Mouse (Mus musculus): ENCODE data around the gene Igdcc3. TPM values are rescaled to one million over a fixed set of nuclear protein-coding genes. Genes with fewer than 3 reads are reported as not detected.

Igdcc3 gene
- polyA plus RNA-seq, 1 experiment from 2014 or later, result 0.08 TPM

DNA sequence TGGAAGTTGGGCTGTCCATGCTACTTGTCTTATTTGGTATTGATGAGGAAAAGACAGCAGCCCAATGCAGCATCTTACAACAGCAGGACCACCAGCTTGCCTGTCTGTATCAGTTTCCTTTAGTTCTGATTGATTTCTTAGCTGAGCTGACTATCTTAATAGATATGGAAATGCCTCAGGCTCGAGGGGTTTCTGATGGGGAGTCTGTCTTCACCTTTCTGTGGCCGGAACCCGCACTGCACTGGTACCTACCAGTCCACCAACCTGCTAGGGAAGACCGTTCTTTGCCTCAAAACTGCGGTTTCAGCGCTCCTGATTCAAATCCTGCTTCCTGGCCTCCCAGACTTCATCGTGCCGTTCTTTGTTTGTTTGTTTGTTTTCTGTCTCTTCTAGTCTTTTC, 20.9 kb downstream of the Igdcc3 start:
- ATAC-seq (ENCODE audit: insufficient read depth), result no peak
- WGBS (ENCODE audit: insufficient replicate concordance), result 13% methylated on average over 8 of the region's 8 CpGs
- no peaks in the 10 kb centered on the region for H3K36me3 ChIP-seq (replicated peaks)
- H3K4me2 ChIP-seq, result no peak overlapping the region
- peaks cover 9% of the 10 kb centered on the region for H3K4me1 ChIP-seq (replicated peaks)
- no peak overlapping the region for H3K27ac ChIP-seq (replicated peaks)
- H3K9ac ChIP-seq, result no peak overlapping the region
- H3K27me3 ChIP-seq, result peaks cover 95% of the 10 kb centered on the region
- no peak overlapping the region for H3K4me3 ChIP-seq (replicated peaks)
- no peaks in the 10 kb centered on the region for H3K9me3 ChIP-seq (replicated peaks)

DNA sequence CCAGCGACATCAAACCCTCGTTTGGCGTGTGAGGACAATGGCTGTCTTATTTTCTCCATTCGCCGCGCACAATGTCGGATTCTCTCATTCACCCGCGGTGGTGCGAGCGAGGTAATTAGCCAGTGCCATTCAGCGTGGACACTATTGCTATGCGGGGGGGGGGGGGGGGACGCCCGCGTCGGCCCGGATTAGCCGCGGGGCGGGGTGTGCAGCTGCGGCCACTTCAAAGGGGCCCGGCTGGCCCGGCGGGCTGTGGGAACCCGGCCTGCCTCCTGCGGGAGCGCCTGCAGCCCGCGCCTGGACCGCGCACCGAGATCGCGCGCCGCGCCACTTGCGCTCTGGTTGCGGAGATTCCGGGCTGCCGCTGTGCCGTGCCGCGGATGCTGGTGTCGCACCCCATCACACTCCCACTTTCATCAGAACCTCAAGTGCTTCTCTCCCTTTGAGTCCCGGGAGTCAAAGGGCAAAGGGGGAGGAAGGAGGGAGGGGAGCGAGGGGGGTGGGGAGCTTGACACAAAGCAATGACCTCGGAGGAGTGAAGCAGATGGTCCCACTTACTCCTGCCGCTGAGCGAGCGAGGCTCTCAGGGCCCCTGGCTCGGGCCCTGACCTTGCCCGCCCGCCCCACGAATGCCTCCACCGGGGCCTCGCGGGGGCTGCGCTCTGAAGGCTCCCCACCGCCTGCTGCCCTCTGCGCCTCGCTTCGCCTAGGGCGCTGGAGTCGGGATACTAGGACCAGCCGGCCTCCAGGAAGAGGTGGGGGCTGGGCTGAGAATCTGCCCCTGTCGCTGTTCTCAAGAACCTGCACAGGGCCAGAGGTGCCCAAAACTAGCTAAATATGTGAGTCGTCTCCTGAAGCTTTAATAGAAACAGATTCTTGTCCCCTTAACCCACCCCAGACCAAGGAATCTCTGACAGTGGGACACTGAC, 22.0 kb downstream of the Igdcc3 start:
- WGBS (ENCODE audit: insufficient replicate concordance), result 2% methylated on average over 67 of the region's 69 CpGs
- Histone ChIP-seq H3K4me1 (replicated peaks) (peaks cover 9% of the 10 kb centered on the region), H3K9me3 (replicated peaks) (no peaks in the 10 kb centered on the region), H3K9ac (no peak overlapping the region), H3K27ac (replicated peaks) (no peak overlapping the region), H3K4me3 (replicated peaks) (peak overlapping the region; percentile 23), H3K27me3 (peaks cover 84% of the 10 kb centered on the region), H3K4me2 (peak overlapping the region; percentile 57), H3K36me3 (replicated peaks) (no peaks in the 10 kb centered on the region)
- ATAC-seq (ENCODE audit: insufficient read depth), result no peak

DNA sequence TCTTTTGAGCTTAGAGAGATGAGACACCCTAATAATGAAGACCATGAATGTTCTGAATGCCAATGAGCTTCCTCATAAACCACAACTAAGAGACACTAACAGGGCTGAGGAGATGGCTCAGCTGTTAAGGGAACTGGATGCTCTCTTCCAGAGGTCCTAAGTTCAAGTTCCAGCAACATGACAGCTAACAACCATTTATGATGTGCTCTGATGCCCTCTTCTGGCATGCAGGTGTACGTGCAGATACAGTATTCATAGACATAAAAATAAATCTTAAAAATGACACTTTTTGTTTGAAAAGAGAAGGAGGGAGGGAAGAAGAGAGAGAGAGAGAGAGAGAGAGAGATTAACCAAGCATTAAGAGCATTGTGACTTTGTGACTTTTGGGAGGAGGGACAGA, 23.9 kb downstream of the Igdcc3 start:
- Histone ChIP-seq H3K27me3 (peaks cover 66% of the 10 kb centered on the region), H3K4me3 (replicated peaks) (no peak overlapping the region), H3K9ac (no peak overlapping the region), H3K27ac (replicated peaks) (no peak overlapping the region), H3K4me2 (no peak overlapping the region), H3K4me1 (replicated peaks) (peaks cover 9% of the 10 kb centered on the region), H3K36me3 (replicated peaks) (no peaks in the 10 kb centered on the region), H3K9me3 (replicated peaks) (no peaks in the 10 kb centered on the region)
- WGBS (ENCODE audit: insufficient replicate concordance), result 0% methylated on average over 1 of the region's 1 CpGs
- no peak for ATAC-seq (ENCODE audit: insufficient read depth)

DNA sequence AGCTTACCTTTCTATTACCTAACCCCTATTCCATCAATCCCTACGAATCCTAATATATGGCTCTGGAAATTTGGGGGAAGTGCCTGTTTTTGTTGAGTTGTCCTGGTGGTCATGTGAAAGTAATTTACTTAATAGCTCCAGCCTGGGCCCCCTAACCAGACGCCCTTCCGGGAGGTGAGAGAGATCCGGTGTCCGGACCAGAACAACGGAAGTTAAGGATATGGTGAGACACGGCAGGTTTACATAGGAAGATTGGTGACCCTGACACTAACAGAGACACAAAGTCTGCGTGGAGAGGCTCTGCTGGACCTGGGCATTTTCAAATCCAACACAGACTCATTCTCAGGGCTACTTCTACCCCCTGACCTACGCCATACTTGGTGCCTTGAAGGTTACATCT, 25.4 kb downstream of the Igdcc3 start:
- Histone ChIP-seq H3K9me3 (replicated peaks) (no peaks in the 10 kb centered on the region), H3K27ac (replicated peaks) (no peak overlapping the region), H3K4me2 (no peak overlapping the region), H3K4me1 (replicated peaks) (peaks cover 9% of the 10 kb centered on the region), H3K27me3 (peaks cover 51% of the 10 kb centered on the region), H3K36me3 (replicated peaks) (no peaks in the 10 kb centered on the region), H3K4me3 (replicated peaks) (no peak overlapping the region), H3K9ac (no peak overlapping the region)
- 38% methylated on average over 9 of the region's 9 CpGs for WGBS (ENCODE audit: insufficient replicate concordance)
- ATAC-seq (ENCODE audit: insufficient read depth), result no peak

DNA sequence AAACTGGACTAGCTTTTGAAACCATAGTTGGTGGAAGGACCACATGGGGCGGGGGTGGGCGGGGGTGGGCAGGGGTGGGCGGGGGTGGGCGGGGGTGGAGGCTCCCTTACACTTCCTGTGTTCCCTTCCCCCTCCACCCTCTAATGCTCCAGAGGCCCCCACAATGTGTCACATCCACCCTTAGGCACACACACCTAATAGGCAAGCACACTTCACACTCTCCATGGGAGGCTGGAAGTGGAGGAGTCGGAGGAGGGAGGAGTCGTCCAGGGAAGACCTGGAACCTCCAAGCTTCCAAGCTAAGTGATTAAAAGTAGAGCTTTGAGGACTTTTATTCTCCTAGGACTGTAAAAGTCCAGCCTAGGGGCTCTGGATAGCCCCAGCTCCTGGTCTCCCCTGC, 27.5 kb downstream of the Igdcc3 start:
- H3K9me3 ChIP-seq (replicated peaks), result no peaks in the 10 kb centered on the region
- no peak for ATAC-seq (ENCODE audit: insufficient read depth)
- H3K4me3 ChIP-seq (replicated peaks), result no peak overlapping the region
- no peak overlapping the region for H3K4me2 ChIP-seq
- no peak overlapping the region for H3K27ac ChIP-seq (replicated peaks)
- no peaks in the 10 kb centered on the region for H3K4me1 ChIP-seq (replicated peaks)
- peaks cover 36% of the 10 kb centered on the region for H3K27me3 ChIP-seq
- no peaks in the 10 kb centered on the region for H3K36me3 ChIP-seq (replicated peaks)
- no peak overlapping the region for H3K9ac ChIP-seq
- WGBS (ENCODE audit: insufficient replicate concordance), result 29% methylated on average over 6 of the region's 6 CpGs

DNA sequence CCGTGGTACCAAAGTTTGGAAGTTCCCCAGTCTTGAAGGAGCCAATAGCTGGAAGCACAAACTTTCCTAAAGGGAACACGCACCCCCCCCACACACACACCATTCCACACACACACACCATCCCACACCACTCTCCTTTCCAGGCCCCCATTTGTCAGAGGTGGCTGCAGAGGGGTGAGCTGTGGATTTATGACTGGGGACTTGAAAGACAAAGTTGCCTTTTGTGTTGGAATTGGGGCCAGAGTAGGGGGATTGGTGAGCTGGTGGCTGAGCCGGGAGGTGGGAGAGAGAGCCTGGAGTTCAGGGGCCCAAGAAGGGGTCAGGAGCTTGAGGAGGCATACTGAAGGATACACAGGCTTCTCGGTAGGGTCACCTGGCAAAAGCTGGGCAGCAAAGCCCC, 28.0 kb downstream of the Igdcc3 start:
- no peak overlapping the region for H3K4me3 ChIP-seq (replicated peaks)
- H3K4me2 ChIP-seq, result no peak overlapping the region
- H3K4me1 ChIP-seq (replicated peaks), result no peaks in the 10 kb centered on the region
- H3K9me3 ChIP-seq (replicated peaks), result no peaks in the 10 kb centered on the region
- no peak for ATAC-seq (ENCODE audit: insufficient read depth)
- no peak overlapping the region for H3K27ac ChIP-seq (replicated peaks)
- WGBS (ENCODE audit: insufficient replicate concordance), result 43% methylated on average over 4 of the region's 4 CpGs
- H3K9ac ChIP-seq, result no peak overlapping the region
- no peaks in the 10 kb centered on the region for H3K36me3 ChIP-seq (replicated peaks)
- H3K27me3 ChIP-seq, result peaks cover 35% of the 10 kb centered on the region

DNA sequence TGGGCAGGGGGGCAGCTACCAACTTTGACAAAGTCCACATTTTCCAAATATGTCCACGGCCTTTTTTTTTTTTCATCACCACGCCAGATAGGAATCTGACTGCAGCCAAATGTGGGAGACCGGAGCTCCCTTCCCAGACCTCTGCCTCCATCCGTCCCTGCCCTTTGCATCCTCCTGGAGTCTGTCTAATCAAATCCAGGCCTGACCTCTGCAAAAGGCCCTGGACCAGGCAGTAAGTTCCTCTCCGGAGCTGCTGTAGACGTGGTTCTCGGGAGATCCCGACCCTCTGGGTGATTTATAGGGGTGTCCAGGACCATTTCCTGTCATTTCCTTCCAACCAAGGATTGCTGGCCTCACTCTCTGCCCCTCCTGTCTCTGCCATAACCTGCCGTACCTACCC, 31.7 kb downstream of the Igdcc3 start:
- Histone ChIP-seq H3K4me3 (replicated peaks) (no peak overlapping the region), H3K9ac (no peak overlapping the region), H3K27ac (replicated peaks) (no peak overlapping the region), H3K4me2 (no peak overlapping the region), H3K36me3 (replicated peaks) (no peaks in the 10 kb centered on the region), H3K4me1 (replicated peaks) (no peaks in the 10 kb centered on the region), H3K27me3 (peaks cover 35% of the 10 kb centered on the region), H3K9me3 (replicated peaks) (no peaks in the 10 kb centered on the region)
- no peak for ATAC-seq (ENCODE audit: insufficient read depth)
- WGBS (ENCODE audit: insufficient replicate concordance), result 38% methylated on average over 9 of the region's 9 CpGs

DNA sequence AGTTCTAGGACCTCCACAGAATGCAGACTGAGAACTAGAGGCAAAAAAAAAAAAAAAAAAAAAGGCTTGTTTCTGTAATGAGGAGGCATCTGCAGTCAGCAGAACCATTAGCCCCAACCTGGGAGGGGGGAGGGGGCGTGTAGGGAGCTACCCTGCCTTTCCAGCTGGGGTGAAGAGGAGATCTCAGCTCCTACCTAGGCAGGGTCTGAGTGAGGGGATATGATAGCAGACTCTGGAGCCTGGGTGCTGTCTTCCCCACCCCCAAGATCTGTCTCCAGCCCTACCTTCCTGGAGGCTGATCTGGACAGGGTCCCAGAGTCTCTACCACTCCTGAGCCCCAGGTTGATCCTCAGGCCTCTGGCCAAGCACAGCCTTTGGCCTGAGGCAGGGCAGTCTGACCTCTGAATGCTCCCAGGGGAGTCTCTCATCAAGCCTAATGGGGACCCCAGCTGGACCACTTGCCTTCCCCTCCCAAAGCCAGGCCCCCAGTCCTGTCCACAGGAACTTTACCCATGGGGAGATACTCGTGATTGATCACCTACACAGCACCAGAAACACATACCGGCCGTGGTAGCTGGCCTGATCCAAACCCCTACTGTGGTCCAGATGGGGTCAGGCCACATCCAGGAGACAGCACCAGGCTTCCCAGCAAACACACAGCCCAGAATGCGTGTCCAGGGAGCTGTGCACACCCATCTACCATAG, 34.4 kb downstream of the Igdcc3 start:
- ATAC-seq (ENCODE audit: insufficient read depth), result no peak
- Histone ChIP-seq H3K9ac (no peak overlapping the region), H3K27ac (replicated peaks) (no peak overlapping the region), H3K36me3 (replicated peaks) (no peaks in the 10 kb centered on the region), H3K9me3 (replicated peaks) (no peaks in the 10 kb centered on the region), H3K4me3 (replicated peaks) (no peak overlapping the region), H3K4me2 (no peak overlapping the region), H3K27me3 (peaks cover 62% of the 10 kb centered on the region), H3K4me1 (replicated peaks) (peaks cover 4% of the 10 kb centered on the region; the same call in 1 of the 2 replicates)
- WGBS (ENCODE audit: insufficient replicate concordance), result 40% methylated on average over 5 of the region's 5 CpGs

DNA sequence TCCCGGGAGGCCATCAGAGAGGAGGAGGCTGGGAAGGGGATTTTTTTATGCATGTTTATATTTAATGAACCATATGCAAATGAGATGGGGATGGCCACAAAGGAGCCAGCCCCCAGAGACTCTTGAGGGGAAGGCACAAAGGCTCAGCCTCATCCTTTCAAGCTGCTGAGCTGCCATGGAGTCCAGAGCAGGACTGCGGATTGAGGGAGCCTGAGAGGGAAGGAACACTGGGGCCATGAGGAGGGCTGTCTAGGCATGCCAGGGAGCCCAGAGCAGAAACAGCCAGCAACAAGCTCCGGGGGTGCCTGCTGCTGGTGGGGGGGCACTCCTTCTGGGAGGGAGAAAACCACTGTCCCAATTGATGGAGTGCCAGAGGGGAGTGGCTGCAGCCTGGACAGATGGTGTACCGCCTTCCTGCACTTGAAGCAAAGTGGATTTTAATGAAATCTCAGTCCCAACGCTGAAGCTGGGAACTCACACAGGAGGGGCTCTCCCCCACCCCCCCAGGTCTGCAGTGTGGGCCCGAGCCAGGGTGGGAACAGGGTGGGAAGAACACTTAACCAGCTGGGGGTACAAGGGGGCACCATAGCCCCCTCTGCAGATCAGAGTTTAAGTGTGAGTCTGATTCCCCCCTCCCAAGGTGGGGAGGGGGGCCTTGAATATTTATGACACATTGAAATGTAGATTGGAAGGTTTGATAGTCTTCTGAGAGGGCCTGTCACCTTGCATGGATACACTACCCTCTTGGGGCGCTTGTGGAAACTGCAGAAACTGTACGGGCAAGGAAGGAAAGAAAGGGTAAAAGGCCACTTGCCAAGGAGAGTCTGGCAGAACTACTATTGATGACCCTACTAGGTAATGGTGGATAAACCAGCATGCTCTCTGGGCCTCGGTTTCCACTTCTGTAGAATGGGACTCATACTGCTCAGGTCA, 35.2 kb downstream of the Igdcc3 start:
- ATAC-seq (ENCODE audit: insufficient read depth), result no peak
- Histone ChIP-seq H3K4me2 (no peak overlapping the region), H3K36me3 (replicated peaks) (no peaks in the 10 kb centered on the region), H3K27ac (replicated peaks) (no peak overlapping the region), H3K9me3 (replicated peaks) (no peaks in the 10 kb centered on the region), H3K4me1 (replicated peaks) (peaks cover 4% of the 10 kb centered on the region; the same call in 1 of the 2 replicates), H3K4me3 (replicated peaks) (no peak overlapping the region), H3K27me3 (peaks cover 70% of the 10 kb centered on the region), H3K9ac (no peak overlapping the region)
- 37% methylated on average over 9 of the region's 9 CpGs for WGBS (ENCODE audit: insufficient replicate concordance)

DNA sequence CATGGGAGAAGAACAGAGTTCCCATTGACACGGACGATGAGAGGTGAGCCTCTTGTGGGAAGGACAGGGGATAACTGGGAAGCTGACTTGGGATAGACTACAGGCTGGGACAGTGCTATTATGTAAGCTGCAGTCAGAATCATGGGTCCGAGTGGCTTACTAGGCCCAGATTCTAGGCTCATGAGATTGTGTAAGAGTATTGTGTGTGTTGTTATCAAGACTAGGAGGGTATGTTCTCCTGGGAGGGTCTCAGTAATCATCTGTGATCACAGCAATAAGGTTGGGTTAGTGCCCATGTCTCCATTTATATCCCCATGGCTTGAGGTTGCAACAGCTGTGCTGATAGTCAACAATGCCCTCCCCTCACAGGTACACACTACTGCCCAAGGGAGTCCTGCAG, 36.5 kb downstream of the Igdcc3 start:
- ATAC-seq (ENCODE audit: insufficient read depth), result no peak
- H3K27me3 ChIP-seq, result peaks cover 75% of the 10 kb centered on the region
- 43% methylated on average over 3 of the region's 3 CpGs for WGBS (ENCODE audit: insufficient replicate concordance)

More for the DNA sequence above, 36.5 kb downstream of the Igdcc3 start:
- Histone ChIP-seq H3K4me1 (replicated peaks) (peaks cover 4% of the 10 kb centered on the region; the same call in 1 of the 2 replicates), H3K4me2 (no peak overlapping the region), H3K36me3 (replicated peaks) (no peaks in the 10 kb centered on the region), H3K9me3 (replicated peaks) (no peaks in the 10 kb centered on the region), H3K9ac (no peak overlapping the region), H3K27ac (replicated peaks) (no peak overlapping the region), H3K4me3 (replicated peaks) (no peak overlapping the region)
